Mouse (Mus musculus) liver (tissue): ENCODE data around the gene Zcchc7.
A peak's percentile ranks its signal among the peaks of the same experiment; 100 is the strongest.
"Not testable (repeated sequence)": the region's sequence is repeated elsewhere in the genome, so short reads cannot be mapped to it uniquely, and the experiment has no call there.

ENCODE experiments used
- DNase-seq: peaks from one replicate; pipeline ENCODE4 v3.0.0-alpha.2; 2020; ENCODE audit warnings: mixed read lengths

The Zcchc7 gene

DNA sequence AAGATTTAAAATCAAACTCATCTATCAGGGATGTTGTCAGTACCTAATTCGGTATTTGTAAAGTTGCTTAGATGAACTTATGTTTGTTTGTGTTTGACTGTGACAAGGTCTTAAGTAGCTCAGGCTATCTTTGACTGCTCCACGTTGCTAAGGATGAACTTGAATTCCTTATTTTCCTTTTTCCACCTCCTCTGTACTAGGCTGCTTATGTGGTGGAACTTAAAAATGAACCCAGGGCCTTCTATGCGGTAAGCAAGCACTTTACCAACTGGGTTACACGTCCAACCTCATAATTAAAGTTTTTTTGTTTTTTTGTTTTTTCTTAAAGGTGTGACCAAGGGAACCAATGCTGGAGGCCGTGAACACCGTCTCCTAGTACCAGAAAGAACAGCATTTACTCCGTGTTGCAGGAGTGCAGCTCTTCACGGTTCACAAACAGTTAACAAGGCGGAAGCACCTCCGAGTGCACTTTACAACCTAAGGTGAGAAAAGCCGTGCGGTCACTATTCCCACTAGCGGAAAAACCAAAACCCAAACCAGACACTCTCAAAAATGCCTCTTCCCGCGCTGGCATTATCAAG is at the start of gene Zcchc7:
Gene Zcchc7, plus strand, starts transcription at position 325 of the 581 bp plus-strand sequence.
- no peak for DNase-seq

DNA sequence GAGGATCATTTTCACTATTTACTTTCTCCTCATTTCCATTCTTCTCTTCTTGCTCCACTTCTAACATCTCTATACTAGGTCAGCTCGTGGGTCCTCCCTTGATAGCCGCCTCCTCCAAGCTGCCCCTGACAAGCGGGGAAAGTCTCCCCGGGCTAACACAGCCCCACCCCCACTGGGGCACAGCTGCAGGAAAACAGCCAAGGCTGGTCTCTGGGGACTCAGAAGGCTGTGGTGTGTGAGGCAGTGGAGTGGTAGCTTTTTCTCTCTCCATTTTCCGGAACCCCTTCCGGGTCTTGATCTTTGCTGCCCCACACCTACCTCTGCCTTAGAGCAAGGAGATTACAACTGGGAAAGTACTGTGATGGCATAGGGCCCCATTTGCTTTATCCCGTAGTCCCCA is 49.7 kb upstream of the Zcchc7 start:
- no peak for DNase-seq

DNA sequence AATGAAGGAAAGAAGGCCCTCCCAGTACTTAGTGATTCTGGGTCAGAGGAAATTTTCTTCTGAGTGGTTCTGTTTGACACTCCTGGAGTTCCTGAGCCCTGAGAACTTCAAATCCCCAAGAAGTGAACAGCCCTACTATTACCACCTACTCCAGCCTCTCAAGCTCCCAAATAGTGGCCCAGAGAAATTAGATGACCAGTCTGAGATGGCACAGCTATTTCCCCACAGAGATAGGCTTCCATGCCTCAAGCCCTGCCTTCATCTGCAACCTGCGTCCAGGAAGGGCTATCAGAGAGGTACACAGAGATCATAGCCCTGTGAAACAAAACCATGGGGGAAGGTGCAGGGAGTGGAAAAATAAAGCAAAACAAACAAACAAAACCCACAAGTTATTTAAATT is 48.8 kb upstream of the Zcchc7 start:
- DNase-seq, result no peak

DNA sequence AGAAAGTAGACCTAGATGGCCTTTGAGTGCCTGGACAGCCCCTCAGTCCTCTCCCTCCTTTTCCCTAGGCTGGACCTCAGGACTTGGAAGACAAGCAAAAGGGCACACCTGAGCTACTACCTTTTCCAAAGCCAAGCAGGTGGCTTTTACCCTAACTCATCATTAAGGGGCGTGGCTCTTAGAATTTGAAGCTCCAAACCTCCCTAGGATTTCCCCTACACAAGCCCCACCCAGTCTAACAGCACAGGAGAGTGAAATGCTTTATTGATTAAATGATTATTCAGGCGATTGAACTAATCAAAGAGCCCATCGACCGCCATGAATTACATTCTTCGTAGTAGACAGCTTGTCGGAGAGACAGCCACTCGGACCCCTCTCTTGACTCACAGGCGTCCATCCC is 47.4 kb upstream of the Zcchc7 start:
- DNase-seq, result no peak

DNA sequence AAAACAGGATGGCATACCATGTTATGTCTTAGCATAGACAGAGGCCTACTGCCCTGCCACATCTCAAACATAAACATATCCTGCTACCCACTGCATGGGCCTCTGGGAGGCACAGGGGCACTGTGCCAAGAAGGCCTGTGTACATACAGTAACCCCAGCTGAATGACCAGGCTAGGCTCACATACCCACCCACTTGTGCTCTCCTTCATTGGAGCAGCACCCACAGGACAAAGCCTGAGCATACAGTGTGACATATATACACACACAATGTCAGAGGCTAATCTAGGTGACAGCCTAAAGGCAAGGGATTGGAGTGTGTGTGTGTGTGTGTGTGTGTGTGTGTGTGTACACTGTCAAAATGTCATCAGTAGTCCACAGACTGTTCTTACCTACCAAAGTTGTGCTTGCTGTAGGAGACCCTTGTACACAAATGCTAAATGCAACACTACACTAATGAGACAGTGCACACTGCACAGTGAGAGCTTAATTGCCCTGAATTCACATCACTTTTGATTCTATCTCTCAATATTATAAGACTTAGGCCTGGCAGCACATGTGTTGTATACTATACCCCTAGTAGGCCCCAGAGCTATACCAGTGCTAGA is 46.5 kb upstream of the Zcchc7 start:
- no peak for DNase-seq

DNA sequence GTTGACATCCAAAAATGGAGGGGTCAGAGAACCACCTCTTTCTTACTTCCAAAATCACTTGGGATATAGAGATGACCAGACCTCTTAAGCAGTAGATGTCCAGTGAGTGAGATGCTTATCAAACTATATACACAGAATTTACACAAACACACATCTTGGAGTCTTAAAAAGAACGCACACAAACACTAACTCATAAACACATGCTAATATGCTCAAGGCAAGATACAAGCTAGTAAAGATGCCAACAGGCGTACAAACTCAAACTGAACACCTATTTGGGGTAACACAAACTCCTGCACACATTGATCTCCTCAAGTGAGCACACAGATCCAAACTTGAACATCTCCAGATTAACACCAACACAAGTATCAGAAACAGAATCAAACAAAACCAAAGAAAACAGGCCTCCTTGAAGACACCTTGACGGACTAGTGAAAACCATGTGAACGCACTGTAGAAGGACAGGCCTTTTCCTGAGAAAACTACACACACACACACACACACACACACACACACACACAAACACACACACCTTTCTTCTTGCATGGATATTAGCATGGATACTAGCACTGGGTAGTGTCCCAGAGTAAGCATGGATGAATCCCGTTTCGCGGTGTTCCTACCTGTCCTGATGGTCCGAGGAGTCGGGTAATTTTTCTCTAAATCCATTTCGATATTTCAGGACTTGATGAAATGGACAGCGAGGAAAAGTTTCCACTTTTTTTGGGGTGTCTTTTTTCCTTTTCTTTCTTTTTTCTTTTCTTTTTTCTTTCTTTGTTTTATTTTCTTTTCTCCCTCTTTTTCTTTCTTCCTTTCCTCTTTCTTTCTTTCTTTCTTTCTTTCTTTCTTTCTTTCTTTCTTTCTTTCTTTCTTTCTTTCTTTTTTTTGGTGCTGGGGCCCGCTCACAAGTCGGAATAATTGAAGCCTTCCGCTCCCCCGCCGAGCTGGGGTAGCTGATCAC is 45.7 kb upstream of the Zcchc7 start, which contains the start of gene Pax5:
Gene Pax5, minus strand, starts transcription at position 748 of the 961 bp plus-strand sequence.
- no peak for DNase-seq

DNA sequence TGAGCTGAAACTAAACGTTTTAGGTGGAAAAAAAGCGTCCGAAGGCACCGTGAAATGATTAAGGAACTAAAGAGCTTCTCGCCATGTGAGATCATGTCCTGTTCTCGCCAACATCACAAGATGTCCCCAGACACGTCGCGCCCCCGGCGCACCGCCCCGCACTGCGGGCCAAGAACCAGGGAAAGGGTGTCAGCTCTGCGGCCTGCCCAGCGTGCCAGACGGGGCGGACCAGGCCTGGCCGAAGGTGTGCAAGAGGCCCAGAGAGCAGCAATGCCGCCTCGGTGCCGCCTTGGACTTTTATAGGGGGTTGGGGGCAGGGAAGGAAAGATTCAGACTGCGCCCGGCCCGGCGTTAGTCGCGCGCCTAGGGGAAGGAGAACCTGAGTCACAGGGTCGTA is 45.0 kb upstream of the Zcchc7 start:
- DNase-seq, result no peak

DNA sequence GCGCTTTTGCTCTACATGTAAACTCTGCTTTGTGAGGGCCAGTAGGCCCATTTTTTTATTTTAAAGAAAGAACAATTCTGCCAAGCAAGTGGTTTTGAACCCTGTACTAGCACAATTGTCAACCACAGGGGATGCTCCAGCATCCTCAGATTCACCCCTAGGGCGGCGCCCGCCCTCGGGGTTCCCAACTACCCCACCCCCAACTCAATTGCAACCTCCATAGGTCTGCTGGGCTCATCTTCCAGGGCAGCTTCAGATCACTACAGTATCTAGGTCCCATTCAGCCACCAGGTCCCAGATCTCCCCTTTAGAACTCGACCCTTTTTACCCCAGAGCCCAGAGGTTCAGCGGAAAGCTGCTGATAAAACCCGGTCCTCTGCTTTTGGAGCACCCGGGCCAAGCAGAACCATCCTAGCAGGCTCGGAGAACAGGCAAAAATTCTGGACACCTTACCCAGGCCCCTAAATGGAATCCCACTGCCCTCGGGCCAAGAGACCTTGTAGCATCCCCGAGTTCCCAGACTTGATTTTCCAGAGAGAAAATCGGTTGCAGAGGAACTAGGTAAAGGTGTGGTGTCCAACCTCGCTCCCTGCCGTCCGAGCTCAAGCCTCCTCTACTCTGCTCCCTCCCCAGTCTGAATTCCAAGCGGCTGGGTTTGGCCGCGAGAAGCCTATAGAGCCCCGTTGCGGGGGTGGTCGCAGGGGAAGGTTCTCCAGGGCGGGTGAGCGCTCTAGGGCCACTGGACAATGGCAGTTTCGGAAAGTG is 44.4 kb upstream of the Zcchc7 start:
- no peak for DNase-seq

DNA sequence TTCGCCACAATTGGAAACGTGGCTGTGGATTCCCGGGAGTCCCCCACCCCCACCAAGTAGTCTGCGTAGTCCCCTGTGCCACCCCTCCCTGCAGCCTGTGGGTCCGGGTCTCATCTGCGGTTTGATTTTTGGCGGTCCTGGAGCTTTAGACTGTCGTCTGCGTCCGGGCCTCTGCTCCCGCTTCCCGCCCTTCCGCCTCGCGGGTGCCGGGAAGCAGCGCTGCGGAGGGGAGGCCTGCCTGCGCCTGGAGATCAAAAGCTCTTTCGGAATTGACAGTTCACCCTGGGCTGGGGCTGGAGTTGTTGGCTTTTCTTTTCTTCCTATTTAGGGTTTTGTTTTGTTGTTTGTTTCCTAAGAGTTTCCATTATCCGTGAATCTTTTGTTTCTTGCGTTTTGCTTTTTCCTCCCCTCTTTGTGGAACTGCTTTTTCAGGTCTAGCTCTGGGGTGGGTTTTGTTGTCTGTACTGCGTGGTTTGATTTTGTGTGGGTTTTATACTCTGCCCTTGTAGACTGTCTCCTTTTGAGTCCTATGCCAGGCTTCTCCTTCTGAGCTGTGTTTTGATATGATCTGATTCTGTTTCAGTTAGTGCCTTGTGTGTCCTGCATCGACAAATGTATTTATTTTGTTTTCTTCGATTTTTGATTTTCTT is 43.5 kb upstream of the Zcchc7 start:
- no peak for DNase-seq

DNA sequence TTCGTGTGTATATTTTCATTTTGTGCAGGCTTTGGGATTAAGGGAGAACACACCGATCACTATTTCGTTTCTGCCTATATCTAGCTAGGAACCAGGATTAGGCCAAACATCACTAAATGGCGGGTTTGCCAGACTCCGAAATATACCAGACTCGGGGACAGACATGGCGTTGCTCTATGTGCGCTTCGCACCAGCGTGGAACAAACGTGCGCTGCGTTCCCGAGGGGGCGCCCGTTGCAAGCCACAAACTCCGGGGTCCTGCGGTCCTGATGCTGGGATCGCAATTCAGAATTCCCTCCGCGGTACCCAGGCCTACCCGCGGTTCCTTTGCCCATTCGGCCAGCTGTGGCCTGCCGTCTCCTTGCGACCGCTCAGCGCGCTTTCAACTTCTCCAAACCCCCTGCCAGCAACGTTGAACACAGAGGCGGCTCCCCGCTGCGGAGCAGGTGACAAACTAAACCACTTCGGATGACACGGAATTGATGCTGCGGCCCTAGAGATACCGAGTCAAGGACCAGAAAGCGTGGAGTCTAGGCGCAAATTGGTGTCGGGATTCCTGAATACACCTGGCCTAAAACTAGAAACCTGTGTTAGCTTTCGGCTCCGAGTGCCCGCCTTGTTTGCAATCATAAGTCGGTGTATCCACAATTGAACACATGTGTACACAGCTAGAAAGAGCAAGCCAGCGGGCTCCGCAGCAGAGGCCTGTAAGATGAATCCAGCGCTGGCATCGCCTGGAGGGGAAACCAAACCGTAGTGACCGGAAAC is 42.7 kb upstream of the Zcchc7 start:
- DNase-seq, result no peak

DNA sequence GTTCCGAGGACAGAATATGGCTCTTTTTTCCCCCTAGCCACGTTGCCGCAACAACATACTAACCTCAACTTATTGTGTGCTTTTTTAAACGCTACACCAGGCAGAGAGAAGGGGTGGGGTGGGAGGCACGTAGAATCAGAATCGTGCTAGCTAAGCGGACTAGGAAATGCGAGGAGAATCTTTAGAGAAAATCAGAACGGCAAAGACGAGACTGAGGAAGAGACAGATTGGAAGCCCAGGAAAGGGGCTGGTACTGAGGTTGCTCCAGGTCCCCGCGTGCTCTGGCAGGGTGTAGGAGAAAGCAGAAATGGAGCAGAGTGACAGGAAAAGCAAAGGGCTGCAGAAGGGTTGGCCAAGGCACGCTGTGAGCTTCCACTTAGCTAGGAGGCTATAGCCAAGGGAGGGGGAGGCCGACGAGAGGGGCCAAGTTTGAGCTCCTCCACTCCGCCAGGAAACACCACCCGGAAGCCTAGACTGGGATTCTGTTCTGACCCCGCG is 42.1 kb upstream of the Zcchc7 start:
- DNase-seq, result no peak

DNA sequence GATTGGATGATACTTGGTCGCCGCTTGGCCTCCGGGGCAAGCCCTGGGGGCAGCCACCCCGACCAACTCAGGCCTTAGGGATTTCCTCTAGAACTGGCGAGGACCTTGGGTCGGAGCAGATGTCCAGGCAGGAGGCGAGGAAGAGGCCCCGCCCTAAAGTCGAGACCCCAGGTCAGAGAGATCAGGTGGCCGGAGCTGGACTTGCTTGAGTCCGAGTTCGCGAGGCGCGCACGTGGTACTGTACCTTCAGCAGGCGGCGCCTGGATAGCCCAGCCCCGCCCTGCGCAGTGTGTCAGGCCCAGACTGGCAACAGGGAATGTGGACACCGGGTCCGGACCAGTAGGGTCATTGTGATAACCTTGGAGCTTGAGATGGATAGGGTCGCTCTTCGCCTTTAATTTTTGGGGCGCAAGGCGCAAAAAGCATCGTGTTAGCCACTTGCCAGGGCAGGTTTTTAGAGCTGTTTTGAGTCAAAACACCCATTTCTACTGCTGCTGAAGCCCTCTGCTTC is 41.5 kb upstream of the Zcchc7 start:
- DNase-seq, result no peak

DNA sequence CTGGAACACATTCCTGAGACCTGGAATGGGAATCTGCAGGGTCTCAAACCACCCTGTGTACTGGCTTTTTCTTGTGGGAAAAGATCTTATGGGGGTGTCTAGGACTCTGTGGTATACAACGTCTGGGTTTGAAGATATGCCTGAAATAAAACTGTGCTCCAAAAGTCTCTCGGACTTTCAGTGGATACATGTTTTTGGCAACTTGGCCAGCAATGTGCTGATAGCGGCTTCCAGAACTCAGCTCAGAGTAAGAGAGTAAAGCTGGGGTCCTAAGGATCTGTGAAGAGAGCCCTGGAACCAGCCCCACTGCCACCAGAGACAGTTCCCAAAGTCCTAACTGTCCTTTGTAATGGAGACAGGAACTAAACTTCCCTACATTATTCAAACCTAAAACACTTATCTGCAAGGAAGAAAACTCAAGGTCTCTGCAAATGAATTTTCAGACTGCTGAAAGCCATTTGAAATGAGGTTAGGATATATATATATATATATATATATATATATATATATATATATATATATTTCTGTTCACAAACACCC is 40.0 kb upstream of the Zcchc7 start:
- no peak for DNase-seq

DNA sequence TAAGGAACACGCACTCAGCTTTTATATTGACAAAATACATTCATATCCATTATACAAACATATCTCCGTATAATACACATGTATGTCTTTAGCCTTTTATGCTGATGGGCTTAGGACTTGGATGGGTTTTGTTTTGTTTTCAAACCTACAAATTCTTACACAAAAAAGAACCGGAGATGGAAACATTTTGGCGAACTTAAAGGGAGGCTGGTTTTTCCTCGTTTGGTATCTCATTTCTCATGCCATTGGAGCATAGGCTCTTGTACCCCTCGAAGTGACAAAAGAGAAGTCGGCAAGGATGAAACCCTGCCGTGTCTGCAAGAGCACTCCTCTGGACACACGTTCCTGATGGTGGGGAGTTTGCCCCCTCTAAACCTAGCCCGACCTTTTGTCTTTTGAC is 39.3 kb upstream of the Zcchc7 start:
- no peak for DNase-seq

DNA sequence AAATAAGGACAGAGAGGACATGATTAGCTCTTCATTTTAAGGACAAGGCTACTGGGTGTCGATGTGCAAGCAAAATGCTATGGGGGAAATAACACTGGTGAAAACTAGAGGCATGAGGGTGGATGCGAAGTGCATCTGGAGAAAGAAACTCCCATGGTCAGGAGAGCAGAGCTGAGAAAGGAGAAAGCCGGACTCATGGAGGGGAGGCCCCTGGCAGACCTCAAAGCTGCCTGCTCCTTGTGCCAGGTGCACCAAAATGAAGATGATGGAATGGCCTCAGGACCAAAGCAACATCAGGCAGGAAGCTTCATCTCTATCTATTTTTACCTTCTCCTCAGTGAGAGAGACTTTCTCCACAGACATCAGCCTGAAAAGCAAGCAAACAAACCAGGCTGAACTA is 38.0 kb upstream of the Zcchc7 start:
- no peak for DNase-seq

DNA sequence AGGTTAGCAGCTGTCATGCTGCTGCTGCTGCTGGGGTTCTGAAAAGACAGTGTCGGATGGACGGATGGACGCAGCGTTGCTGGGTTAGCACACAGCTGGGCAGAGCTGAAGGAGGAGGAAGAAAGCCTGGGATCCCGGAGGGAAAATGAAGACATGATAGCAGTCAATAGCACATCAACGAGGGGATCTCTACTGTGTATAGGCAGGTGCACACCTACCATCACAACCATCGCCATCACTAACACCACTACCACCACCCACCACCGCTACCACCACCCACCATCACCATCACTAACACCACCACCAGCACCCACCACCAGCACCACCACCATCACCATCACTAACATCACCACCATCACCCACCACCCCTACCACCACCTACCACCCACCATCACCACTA is 35.6 kb upstream of the Zcchc7 start:
- no peak for DNase-seq

DNA sequence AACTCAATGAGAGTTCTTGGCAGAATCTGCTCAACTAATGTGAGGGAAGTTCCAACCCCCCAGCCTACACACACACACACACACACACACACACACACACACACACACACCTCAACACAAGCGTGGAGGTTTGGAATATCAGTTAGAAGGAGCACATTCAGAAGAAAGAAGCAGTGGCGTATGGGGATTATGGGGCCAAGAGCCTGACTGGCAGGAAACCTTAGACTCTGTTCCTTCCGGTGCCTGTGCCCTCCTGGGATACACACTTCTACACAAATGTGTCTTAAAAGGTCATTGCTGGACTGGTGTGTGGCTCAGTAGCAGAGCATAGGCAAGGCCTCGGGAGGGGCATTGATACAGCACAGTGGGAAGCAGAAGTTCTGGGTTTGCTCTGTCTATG is 34.4 kb upstream of the Zcchc7 start:
- no peak for DNase-seq

DNA sequence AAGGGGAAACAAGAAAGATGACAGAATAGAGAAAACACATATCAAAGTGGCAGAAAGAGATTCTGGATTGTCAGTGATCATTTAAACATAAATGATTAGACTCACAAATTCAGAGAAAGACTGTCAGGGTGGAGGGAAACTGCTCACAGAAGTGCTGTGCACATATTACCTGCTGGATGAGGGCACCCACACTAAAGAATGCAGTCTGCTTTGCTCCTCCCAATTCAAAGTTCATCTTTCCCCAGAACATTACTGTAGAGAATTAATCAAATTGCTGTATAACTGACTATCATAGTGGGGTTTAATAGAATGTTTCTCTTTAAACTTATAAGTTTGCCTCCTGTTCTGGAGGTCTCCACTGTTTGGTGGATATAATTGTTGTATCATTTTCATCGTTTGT is 15.2 kb upstream of the Zcchc7 start:
- DNase-seq, result no peak

DNA sequence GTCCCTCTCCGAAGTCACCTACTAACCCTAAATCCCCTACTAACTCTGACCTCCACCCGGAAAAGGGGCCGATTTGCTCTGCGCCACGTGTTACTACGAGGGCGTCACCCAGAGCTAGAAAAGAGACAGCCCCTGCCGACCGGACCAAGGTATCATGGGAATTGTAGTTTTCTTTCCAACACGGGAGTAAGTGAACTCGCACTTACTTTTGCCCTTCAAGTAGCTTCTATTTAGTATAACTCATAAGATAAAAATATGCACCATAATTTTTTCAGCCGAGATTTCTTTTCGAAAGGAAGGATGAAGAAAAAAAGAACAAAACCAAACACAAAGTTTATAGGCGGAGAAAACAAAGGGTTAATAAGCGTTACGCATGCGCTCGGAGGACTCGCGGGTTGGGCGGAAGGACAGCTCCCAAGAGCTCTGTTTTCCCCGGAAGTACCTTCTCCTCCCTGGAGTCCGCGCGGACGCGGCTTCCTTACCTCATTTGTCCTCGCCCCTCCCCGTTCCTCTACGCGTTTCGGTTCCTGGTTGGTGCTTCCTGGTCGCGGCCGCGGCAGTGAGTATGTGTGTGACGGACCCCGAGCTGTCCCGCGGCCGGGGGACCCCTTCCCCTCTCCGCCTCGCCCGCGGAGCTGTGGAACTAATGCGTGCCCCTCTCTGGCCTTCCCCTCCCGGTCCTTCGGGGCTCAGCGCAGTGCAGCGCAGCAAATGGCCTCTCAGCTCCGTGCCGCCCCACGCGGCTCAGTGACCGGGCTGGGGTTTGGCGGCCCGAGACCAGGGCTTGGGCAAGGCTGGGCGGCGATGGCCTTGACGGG is 666 bp downstream of the Zcchc7 start:
- peak; percentile 93 for DNase-seq

DNA sequence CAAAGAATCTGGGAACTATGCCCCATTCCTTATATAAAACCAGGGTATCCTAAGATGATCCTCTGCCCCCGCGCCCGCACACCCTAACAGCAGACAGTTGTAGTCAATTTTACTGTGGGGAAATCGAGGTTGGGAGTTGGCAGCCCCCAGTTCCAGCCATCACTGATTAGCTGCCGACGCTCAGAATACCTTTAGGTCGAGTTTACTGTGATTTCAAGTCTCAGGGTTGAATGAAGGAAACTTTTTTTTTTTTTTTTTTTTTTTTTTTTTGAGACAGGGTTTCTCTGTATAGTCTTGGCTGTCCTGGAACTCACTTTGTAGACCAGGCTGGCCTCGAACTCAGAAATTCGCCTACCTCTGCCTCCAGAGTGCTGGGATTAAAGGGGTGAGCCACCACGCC is 1.5 kb downstream of the Zcchc7 start:
- DNase-seq, result not testable (repeated sequence)
